Mouse (Mus musculus): ENCODE measurements around the gene Gabarapl2.

DNA sequence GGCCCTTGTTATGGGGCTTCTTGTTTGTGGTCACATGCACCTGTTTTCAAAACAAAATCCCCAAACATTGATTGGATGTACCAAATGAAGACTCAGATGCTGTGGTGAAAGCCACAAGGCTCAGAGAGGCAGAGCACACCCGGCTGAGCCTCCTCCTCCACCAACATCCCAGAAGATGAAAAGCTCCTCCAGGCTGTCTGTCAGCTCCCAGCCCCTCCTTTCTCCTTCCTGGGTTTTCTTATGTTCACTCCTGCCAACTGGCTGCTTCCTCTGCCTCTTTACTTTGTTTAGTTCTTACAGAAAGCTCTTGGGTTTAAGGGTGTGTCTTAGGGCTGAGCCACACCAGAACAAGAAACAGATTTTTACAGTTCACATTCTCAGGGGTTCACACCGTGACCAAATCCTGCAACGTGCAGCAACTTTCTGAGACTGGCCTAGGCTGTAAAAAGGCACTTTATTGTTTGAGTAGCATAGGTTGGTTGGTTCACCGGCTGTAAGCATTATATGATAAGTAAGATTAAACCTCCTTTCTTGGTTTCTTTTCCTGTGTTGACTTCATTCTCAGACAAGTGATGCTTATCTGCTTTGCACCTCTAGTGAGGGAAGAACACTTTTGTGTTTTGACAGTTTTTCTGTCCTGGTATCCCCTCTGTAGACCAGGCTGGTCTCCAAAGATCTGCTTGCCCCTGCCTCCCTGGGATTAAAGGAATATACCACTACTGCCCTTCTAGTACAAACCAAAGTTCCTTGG is 14.5 kb downstream of the Gabarapl2 start:
- TF ChIP-seq CTCF (IDR thresholded peaks at IDR 0.05; ENCODE audit: low read depth, low read length) = no peak
- no peak for TF ChIP-seq POLR2A (IDR thresholded peaks at IDR 0.05; ENCODE audit: insufficient read depth, low read length)

Measured in ES-Bruce4 (cell line).